Mouse (Mus musculus) lung, postnatal 0 days (tissue): Measurements from ENCODE around the gene Gngt2.

Experiments
- CTCF ChIP-seq: IDR thresholded peaks from 2 replicates; pipeline ENCODE4 v1.5.1; 2016; ENCODE audit warnings: antibody characterized with exemption, mild to moderate bottlenecking
- EP300 ChIP-seq: IDR thresholded peaks from 2 replicates; pipeline ENCODE4 v1.6.1; 2016; ENCODE audit warnings: antibody characterized with exemption, mild to moderate bottlenecking, control low read depth

DNA sequence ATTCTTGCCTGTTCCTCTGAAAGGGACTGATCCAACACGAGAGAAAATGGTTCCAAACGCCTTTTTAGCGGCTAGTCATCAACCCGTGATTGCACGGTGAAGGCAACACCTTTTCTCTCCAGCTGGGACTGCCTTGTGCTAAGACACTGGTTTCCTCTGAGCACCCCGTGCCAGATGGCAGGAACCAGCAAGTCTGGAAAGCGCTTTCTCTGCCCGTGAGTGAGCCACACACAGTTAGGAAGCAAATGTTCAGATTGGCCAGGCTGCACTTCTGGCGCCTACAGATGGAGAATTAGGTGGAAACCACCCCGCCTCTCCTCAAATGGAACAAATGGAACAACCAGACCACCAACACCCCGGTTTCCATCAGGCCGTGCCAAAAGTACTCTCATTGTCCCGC lies 45.2 kb upstream of the Gngt2 start:
- no peak for TF ChIP-seq CTCF
- no peak for TF ChIP-seq EP300
